Mouse (Mus musculus) forebrain, embryonic 16.5 days (tissue): Measurements from ENCODE around the gene Elavl2. TPM values are rescaled to one million over a fixed set of nuclear protein-coding genes. Genes with fewer than 3 reads are reported as not detected.
A peak's percentile ranks its signal among the peaks of the same experiment; 100 is the strongest.

Experiments used
- ATAC-seq: fragments of 200-750 bp; cut with Nextera tagmentation; 2 replicates; pipeline ENCODE4 v1.8.0; 2017; ENCODE audit warnings: mild to moderate bottlenecking, moderate library complexity
- H3K27ac ChIP-seq: fragments of 300-500 bp; sonication (generic); 2 replicates; pipeline ENCODE4 v1.5.1; 2014; ENCODE audit warnings: low read length, control low read depth
- H3K27me3 ChIP-seq: fragments of 300-500 bp; sonication (generic); replicated peaks from 2 replicates; pipeline ENCODE4 v1.6.1; 2014; ENCODE audit warnings: low read length; ENCODE audit not compliant: control insufficient read depth, insufficient read depth
- H3K36me3 ChIP-seq: fragments of 300-500 bp; sonication (generic); 2 replicates; pipeline ENCODE4 v1.6.1; 2014; ENCODE audit not compliant: control insufficient read depth, insufficient read depth
- H3K4me1 ChIP-seq: fragments of 300-500 bp; sonication (generic); replicated peaks from 2 replicates; pipeline ENCODE4 v1.6.1; 2014; ENCODE audit warnings: low read length; ENCODE audit not compliant: control insufficient read depth, insufficient read depth
- H3K4me2 ChIP-seq: fragments of 300-500 bp; sonication (generic); 2 replicates; pipeline ENCODE4 v1.6.1; 2014; ENCODE audit warnings: mild to moderate bottlenecking, low read length, control low read depth
- H3K4me3 ChIP-seq: fragments of 300-500 bp; sonication (generic); replicated peaks from 2 replicates; pipeline ENCODE4 v1.5.1; 2014; ENCODE audit warnings: mild to moderate bottlenecking, low read length, control low read depth
- H3K9ac ChIP-seq: fragments of 300-500 bp; sonication (generic); replicated peaks from 2 replicates; pipeline ENCODE4 v1.6.1; 2014; ENCODE audit warnings: low read depth, low read length, control low read depth
- H3K9me3 ChIP-seq: fragments of 300-500 bp; sonication (generic); 2 replicates; pipeline ENCODE4 v1.6.1; 2016; ENCODE audit warnings: low read length; ENCODE audit not compliant: control insufficient read depth
- whole genome bisulfite sequencing: fragments of 180-500 bp; shearing (Covaris S2); extraction: QIAGEN DNeasy Blood & Tissue Kit; methylation state at CpG from one replicate; pipeline ENCODE4 v1.1.7; 2014; 5-methylcytosine and 5-hydroxymethylcytosine counted together
- polyA plus RNA-seq: library from polyadenylated mRNA; unstranded; fragments of >200 nt; fragmentation: Nextera tagmentation; extraction: Ambion mirVana; gene quantifications from 2 replicates; pipeline ENCODE4 v1.2.1, GENCODE M21; 2015

Elavl2 gene
- polyA plus RNA-seq, 1 experiment from 2014 or later: 157 TPM

- Histone ChIP-seq H3K4me3 (no peak overlapping the region), H3K36me3 (no peaks in the 10 kb centered on the region), H3K4me1 (peaks cover 10% of the 10 kb centered on the region), H3K9me3 (no peaks in the 10 kb centered on the region), H3K27ac (no peak overlapping the region), H3K27me3 (no peaks in the 10 kb centered on the region), H3K9ac (no peak overlapping the region), H3K4me2 (no peak overlapping the region)
- ATAC-seq: no peak
- 9% methylated on average over 7 of the region's 7 CpGs for WGBS
Observed at GRCm38 (mm10) chr4:91236976-91237375, 163.6 kb downstream of the Elavl2 start.

- no peaks in the 10 kb centered on the region for H3K27me3 ChIP-seq
- no peak overlapping the region for H3K4me2 ChIP-seq
- no peak overlapping the region for H3K9ac ChIP-seq
- peaks cover 22% of the 10 kb centered on the region for H3K4me1 ChIP-seq
- no peak overlapping the region for H3K27ac ChIP-seq
- no peak overlapping the region for H3K4me3 ChIP-seq
- H3K36me3 ChIP-seq: no peaks in the 10 kb centered on the region
- no peaks in the 10 kb centered on the region for H3K9me3 ChIP-seq
- 62% methylated on average over 6 of the region's 6 CpGs for WGBS
- ATAC-seq: no peak; the same call in 1 of the 2 replicates
Observed at GRCm38 (mm10) chr4:91234941-91235340, 165.6 kb downstream of the Elavl2 start.

- peaks cover 17% of the 10 kb centered on the region; the same call in 1 of the 2 replicates for H3K4me1 ChIP-seq
- ATAC-seq: no peak
Observed at GRCm38 (mm10) chr4:91233599-91233998, 167.0 kb downstream of the Elavl2 start.

GRCm38 (mm10) chr4:91230439-91230863, 170.1 kb downstream of the Elavl2 start:
- Histone ChIP-seq H3K4me1 (peaks cover 12% of the 10 kb centered on the region; the same call in 1 of the 2 replicates), H3K9ac (no peak overlapping the region), H3K9me3 (no peaks in the 10 kb centered on the region), H3K36me3 (peaks cover 12% of the 10 kb centered on the region), H3K27ac (no peak overlapping the region), H3K4me3 (no peak overlapping the region), H3K27me3 (no peaks in the 10 kb centered on the region), H3K4me2 (no peak overlapping the region)
- peak; percentile 90 for ATAC-seq
- 32% methylated on average over 1 of the region's 1 CpGs for WGBS

More at GRCm38 (mm10) chr4:91233599-91233998, 167.0 kb downstream of the Elavl2 start:
- Histone ChIP-seq H3K4me2 (no peak overlapping the region), H3K9me3 (no peaks in the 10 kb centered on the region), H3K4me3 (no peak overlapping the region), H3K9ac (no peak overlapping the region), H3K27me3 (no peaks in the 10 kb centered on the region), H3K27ac (no peak overlapping the region), H3K36me3 (no peaks in the 10 kb centered on the region)
- 95% methylated on average over 6 of the region's 6 CpGs for WGBS

- H3K27ac ChIP-seq: no peak overlapping the region
- no peaks in the 10 kb centered on the region for H3K27me3 ChIP-seq
- H3K9me3 ChIP-seq: no peaks in the 10 kb centered on the region
- no peak for ATAC-seq
- no peak overlapping the region for H3K4me2 ChIP-seq
- H3K9ac ChIP-seq: no peak overlapping the region
- 90% methylated on average over 3 of the region's 3 CpGs for WGBS
- H3K36me3 ChIP-seq: peaks cover 12% of the 10 kb centered on the region
- no peak overlapping the region for H3K4me3 ChIP-seq
- peaks cover 19% of the 10 kb centered on the region for H3K4me1 ChIP-seq
Observed at GRCm38 (mm10) chr4:91228341-91228740, 172.2 kb downstream of the Elavl2 start.

GRCm38 (mm10) chr4:91223811-91224210, 176.8 kb downstream of the Elavl2 start:
- Histone ChIP-seq H3K36me3 (peaks cover 12% of the 10 kb centered on the region), H3K27me3 (no peaks in the 10 kb centered on the region), H3K27ac (peak overlapping the region; percentile 71), H3K9me3 (no peaks in the 10 kb centered on the region), H3K4me2 (no peak overlapping the region), H3K4me1 (peaks cover 7% of the 10 kb centered on the region), H3K4me3 (no peak overlapping the region), H3K9ac (no peak overlapping the region)
- 75% methylated on average over 4 of the region's 4 CpGs for WGBS
- ATAC-seq: 0 out of 2 replicates have a peak, but pooled peaks have one; percentile 21

GRCm38 (mm10) chr4:91219322-91219721, 181.3 kb downstream of the Elavl2 start:
- WGBS: 59% methylated on average over 3 of the region's 3 CpGs
- H3K27ac ChIP-seq: no peak overlapping the region
- peaks cover 6% of the 10 kb centered on the region for H3K4me1 ChIP-seq
- no peak overlapping the region for H3K9ac ChIP-seq
- no peak overlapping the region for H3K4me3 ChIP-seq
- no peaks in the 10 kb centered on the region; the same call in 1 of the 2 replicates for H3K36me3 ChIP-seq
- H3K9me3 ChIP-seq: no peaks in the 10 kb centered on the region
- H3K27me3 ChIP-seq: no peaks in the 10 kb centered on the region
- no peak overlapping the region for H3K4me2 ChIP-seq
- no peak for ATAC-seq

GRCm38 (mm10) chr4:91213917-91214316, 186.7 kb downstream of the Elavl2 start:
- ATAC-seq: no peak
- Histone ChIP-seq H3K9ac (no peak overlapping the region), H3K36me3 (peaks cover 9% of the 10 kb centered on the region), H3K27ac (no peak overlapping the region), H3K27me3 (no peaks in the 10 kb centered on the region), H3K4me1 (peaks cover 3% of the 10 kb centered on the region; the same call in 1 of the 2 replicates), H3K4me3 (no peak overlapping the region), H3K9me3 (no peaks in the 10 kb centered on the region), H3K4me2 (no peak overlapping the region)
- WGBS: 87% methylated on average over 3 of the region's 3 CpGs

GRCm38 (mm10) chr4:91208415-91209292, 191.9 kb downstream of the Elavl2 start:
- no peaks in the 10 kb centered on the region for H3K4me1 ChIP-seq
- H3K4me2 ChIP-seq: no peak overlapping the region
- H3K9me3 ChIP-seq: no peaks in the 10 kb centered on the region
- 68% methylated on average over 6 of the region's 6 CpGs for WGBS
- no peak for ATAC-seq
- H3K27ac ChIP-seq: no peak overlapping the region
- H3K27me3 ChIP-seq: no peaks in the 10 kb centered on the region
- no peak overlapping the region for H3K9ac ChIP-seq
- H3K4me3 ChIP-seq: no peak overlapping the region
- H3K36me3 ChIP-seq: peaks cover 9% of the 10 kb centered on the region
